Mouse (Mus musculus) CH12.LX (cell line): ENCODE measurements around the gene Anp32b. TPM values are rescaled to one million over a fixed set of nuclear protein-coding genes. Genes with fewer than 3 reads are reported as not detected.

Experiments used
- DNase-seq: peaks from one replicate; pipeline ENCODE4 v3.0.0-alpha.2; 2013; ENCODE audit errors: extremely low read depth
- H3K27ac ChIP-seq: 2 replicates; pipeline ENCODE4 v1.5.1; 2012; ENCODE audit warnings: low read depth, mild to moderate bottlenecking, control low read depth, moderate library complexity; ENCODE audit not compliant: insufficient read depth
- H3K27me3 ChIP-seq: replicated peaks from 2 replicates; pipeline ENCODE3; 2012; ENCODE audit warnings: inconsistent platforms
- H3K36me3 ChIP-seq, 2 experiments: replicated peaks in 1 of 2; 2 replicates each; pipeline versions ENCODE3 to v1.6.1; 2012; ENCODE audit warnings: inconsistent platforms in 1 of 2, low read length in 1 of 2, mild to moderate bottlenecking in 1 of 2, mixed read lengths in 1 of 2, moderate library complexity in 1 of 2; ENCODE audit not compliant: control insufficient read depth in 1 of 2, insufficient read depth in 1 of 2
- H3K4me1 ChIP-seq, 2 experiments: 2 replicates each; pipeline ENCODE4 v1.6.1; 2012; ENCODE audit warnings: inconsistent platforms in 1 of 2, moderate library complexity in 1 of 2; ENCODE audit not compliant: insufficient read depth in 2 of 2, control insufficient read depth in 1 of 2
- H3K4me2 ChIP-seq: 2 replicates; pipeline ENCODE4 v1.6.1; 2012; ENCODE audit warnings: low read depth, mild to moderate bottlenecking, control low read depth; ENCODE audit not compliant: poor library complexity, insufficient read depth, severe bottlenecking
- H3K4me3 ChIP-seq, 3 experiments: fragments of 150-350 bp in 1 of 3; sonication (generic) in 1 of 3; replicated peaks in 1 of 3; 2 replicates each; pipeline versions ENCODE3 to v1.5.1; 2011 to 2012; ENCODE audit warnings: low read depth in 2 of 3, low read length in 2 of 3, mild to moderate bottlenecking in 2 of 3, moderate library complexity in 2 of 3, control low read depth in 1 of 3, improper control_type of control experiment in 1 of 3, inconsistent platforms in 1 of 3, mixed read lengths in 1 of 3; ENCODE audit not compliant: poor library complexity in 1 of 3
- H3K79me2 ChIP-seq: replicated peaks from 2 replicates; pipeline ENCODE4 v1.6.1; 2012; ENCODE audit warnings: mild to moderate bottlenecking, moderate library complexity; ENCODE audit not compliant: control insufficient read depth, poor library complexity, insufficient read depth, severe bottlenecking; ENCODE audit errors: extremely low read depth
- H3K9ac ChIP-seq: 2 replicates; pipeline ENCODE4 v1.6.1; 2012; ENCODE audit warnings: low read depth, mild to moderate bottlenecking, control low read depth, moderate library complexity; ENCODE audit not compliant: insufficient read depth
- H3K9me3 ChIP-seq: replicated peaks from 2 replicates; pipeline ENCODE3; 2012; ENCODE audit warnings: low read length, inconsistent platforms, mixed read lengths
- BHLHE40 ChIP-seq: IDR thresholded peaks from 2 replicates; pipeline ENCODE4 v1.6.1; 2011; ENCODE audit warnings: mild to moderate bottlenecking, low read depth, low read length, improper control_type of control experiment
- CTCF ChIP-seq, 2 experiments: IDR thresholded peaks in 1 of 2; conservative IDR thresholded peaks in 1 of 2; 2 replicates each; pipeline ENCODE4 v1.5.1; 2011 to 2012; ENCODE audit warnings: low read depth in 2 of 2, low read length in 2 of 2, improper control_type of control experiment in 1 of 2, inconsistent platforms in 1 of 2, mild to moderate bottlenecking in 1 of 2, moderate library complexity in 1 of 2
- E2F4 ChIP-seq: IDR thresholded peaks from 2 replicates; pipeline ENCODE4 v1.6.1; 2011; ENCODE audit warnings: low read depth, low read length, improper control_type of control experiment; ENCODE audit not compliant: insufficient replicate concordance
- ETS1 ChIP-seq: conservative IDR thresholded peaks from 2 replicates; pipeline ENCODE4 v1.6.1; 2012; ENCODE audit warnings: low read depth, mild to moderate bottlenecking, inconsistent platforms, low read length, improper control_type of control experiment, moderate library complexity
- JUND ChIP-seq: conservative IDR thresholded peaks from 2 replicates; pipeline ENCODE4 v1.6.1; 2011; ENCODE audit warnings: low read depth, low read length, improper control_type of control experiment
- KAT2A ChIP-seq: IDR thresholded peaks from 2 replicates; pipeline ENCODE4 v1.6.1; 2012; ENCODE audit warnings: low read length, improper control_type of control experiment, inconsistent platforms; ENCODE audit not compliant: insufficient replicate concordance
- MEF2A ChIP-seq: IDR thresholded peaks from 2 replicates; pipeline ENCODE4 v1.6.1; 2014; ENCODE audit warnings: low read depth, mild to moderate bottlenecking, inconsistent platforms, low read length, improper control_type of control experiment, borderline replicate concordance
- MXI1 ChIP-seq: IDR thresholded peaks from 2 replicates; pipeline ENCODE4 v1.6.1; 2011; ENCODE audit warnings: mild to moderate bottlenecking, low read depth, low read length, improper control_type of control experiment
- NELFE ChIP-seq: IDR thresholded peaks from 2 replicates; pipeline ENCODE4 v1.6.1; 2011; ENCODE audit warnings: low read depth, low read length, improper control_type of control experiment
- POLR2AphosphoS2 ChIP-seq: IDR thresholded peaks from 2 replicates; pipeline ENCODE4 v1.6.1; 2011; ENCODE audit warnings: low read depth, low read length, improper control_type of control experiment
- UBTF ChIP-seq: IDR thresholded peaks from 2 replicates; pipeline ENCODE4 v1.6.1; 2012; ENCODE audit warnings: low read depth, mild to moderate bottlenecking, inconsistent platforms, low read length, improper control_type of control experiment, moderate library complexity
- ZKSCAN1 ChIP-seq: IDR thresholded peaks from 2 replicates; pipeline ENCODE4 v1.6.1; 2012; ENCODE audit warnings: low read depth, inconsistent platforms, low read length, improper control_type of control experiment, borderline replicate concordance
- ZMIZ1 ChIP-seq: IDR thresholded peaks from 2 replicates; pipeline ENCODE4 v1.6.1; 2012; ENCODE audit warnings: low read depth, mild to moderate bottlenecking, inconsistent platforms, low read length, improper control_type of control experiment
- dilution Hi-C: fragments of 300-500 bp; cut with MboI; formaldehyde crosslinking; loops from 2 replicates; pipeline ENCODE4 v1.14.3; 2020; ENCODE audit warnings: low sequenced_read_pairs; ENCODE audit not compliant: extremely low pct_unique_long_range_greater_than_20kb, extremely low pct_ligation_motif_present
- in situ Hi-C: fragments of 300-500 bp; cut with MboI; formaldehyde crosslinking; loops from 3 replicates; pipeline ENCODE4 v1.14.3; 2019; ENCODE audit warnings: low sequenced_read_pairs, low pct_ligation_motif_present, low pct_unique_long_range_greater_than_20kb, mixed read lengths
- polyA plus RNA-seq: library from polyadenylated mRNA; unstranded; fragments of >175 nt; gene quantifications from 2 replicates; pipeline ENCODE4 v1.2.1, GENCODE M21; 2012; ENCODE audit warnings: low read depth; ENCODE audit not compliant: insufficient read length
- total RNA-seq, 2 experiments: library from RNA; depleted of rRNA; stranded (reverse); fragments of 300-350 nt in 1 of 2; fragments of >200 nt in 1 of 2; gene quantifications; 2 replicates each; pipeline ENCODE4 v1.2.3; 2012 to 2014

Anp32b gene
- total and polyA plus RNA-seq, 3 experiments = 29.4 to 864 (median 37.5) TPM

DNA sequence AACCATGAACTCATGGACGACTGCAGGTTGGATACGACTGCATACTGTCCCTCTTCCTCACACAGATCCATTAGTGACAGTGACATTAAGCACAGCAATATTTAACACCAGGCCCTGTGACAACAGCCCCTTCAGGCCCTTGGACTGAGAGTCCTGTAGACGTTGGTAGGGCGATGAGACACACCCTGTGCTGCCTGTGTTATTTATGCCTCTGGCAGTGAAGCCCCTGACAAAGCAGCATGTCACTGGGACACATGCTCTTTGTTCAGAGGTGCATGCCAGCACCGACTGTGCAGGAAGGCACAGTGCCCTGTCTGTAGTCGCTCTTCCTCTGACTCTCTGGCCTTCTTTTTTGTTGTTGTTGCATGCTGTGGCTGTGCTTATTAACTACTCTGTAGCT lies 1.8 kb upstream of the Anp32b start:
- Histone ChIP-seq H3K27me3 (no peaks in the 10 kb centered on the region), H3K36me3 (no peaks in the 10 kb centered on the region), H3K27ac (no peak overlapping the region), H3K9me3 (no peaks in the 10 kb centered on the region), H3K4me3 (no peak overlapping the region), H3K4me2 (no peak overlapping the region), H3K4me1 (peaks cover 7 to 27% of the 10 kb centered on the region in 2 experiments), H3K9ac (no peak overlapping the region), H3K79me2 (peaks cover 22% of the 10 kb centered on the region)
- TF ChIP-seq POLR2AphosphoS2 = no peak
- TF ChIP-seq NELFE = no peak
- no peak for TF ChIP-seq CTCF (conservative IDR thresholded peaks at IDR 0.05 in 1 of 2, IDR thresholded peaks at IDR 0.05 in 1 of 2; ENCODE audit: low read depth in 2 of 2, low read length in 2 of 2)
- TF ChIP-seq KAT2A = no peak
- TF ChIP-seq ZKSCAN1 = no peak
- DNase-seq = no peak
- dilution Hi-C loops (no loop called here), in situ Hi-C loops (loop anchor here (5.0 kb wide), 1 partner anchor 57 kb away; no protein-coding TSS in a partner anchor)

- no peak for DNase-seq
- Histone ChIP-seq H3K9me3 (no peaks in the 10 kb centered on the region), H3K4me3 (peak overlapping the region in 2 of 3 experiments; percentile 52 to 80), H3K27ac (peak overlapping the region; percentile 80), H3K79me2 (peaks cover 33% of the 10 kb centered on the region), H3K36me3 (peaks cover 0 to 3% of the 10 kb centered on the region in 2 experiments)
- dilution Hi-C loops = no loop called here
- TF ChIP-seq MEF2A = no peak
- no peak for TF ChIP-seq ZMIZ1
- no peak for TF ChIP-seq E2F4
- no peak for TF ChIP-seq ETS1
- no peak for TF ChIP-seq JUND
- no peak for TF ChIP-seq BHLHE40
- TF ChIP-seq, all 38 proteins: peak for 0
- peak overlapping the region; percentile 69 for H3K4me2 ChIP-seq
- in situ Hi-C loops = no loop called here
- H3K4me1 ChIP-seq = peaks cover 8 to 36% of the 10 kb centered on the region in 2 experiments
- no peaks in the 10 kb centered on the region for H3K27me3 ChIP-seq
- H3K9ac ChIP-seq = peak overlapping the region; percentile 76
Measured at GRCm38 (mm10) chr4:46450020-46450518, 633 bp upstream of the Anp32b start.

DNA sequence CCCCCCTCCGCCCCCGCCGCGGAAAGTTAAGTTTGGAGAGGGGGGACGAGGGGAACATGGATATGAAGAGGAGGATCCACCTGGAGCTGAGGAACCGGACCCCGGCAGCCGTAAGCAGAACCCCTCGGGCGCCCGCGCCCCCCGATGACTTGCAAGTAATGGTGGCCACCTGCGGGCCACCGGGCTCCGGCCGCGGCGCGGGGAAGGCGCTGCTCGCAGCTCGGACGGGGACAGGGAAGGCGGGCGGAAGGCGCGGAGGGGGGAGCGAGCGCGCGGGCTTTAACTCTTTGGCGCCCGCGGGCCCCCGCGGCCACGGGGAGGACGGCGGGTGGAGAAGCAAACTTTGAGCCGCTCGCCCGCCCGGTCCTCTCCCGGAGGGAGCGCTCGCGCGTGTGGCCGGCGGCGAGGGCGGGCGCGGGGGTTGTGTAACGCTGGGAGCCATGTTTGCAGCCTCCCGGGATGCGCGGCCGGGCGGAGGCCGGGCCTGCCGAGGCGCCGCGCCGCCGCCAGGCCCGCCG lies 597 bp downstream of the Anp32b start:
- Histone ChIP-seq H3K4me1 (peaks cover 12 to 38% of the 10 kb centered on the region in 2 experiments), H3K36me3 (peaks cover 0 to 14% of the 10 kb centered on the region in 2 experiments), H3K9ac (peak overlapping the region; percentile 100)
- TF ChIP-seq MXI1 (no peak; the same call in 1 of the 2 replicates), UBTF (0 out of 2 replicates have a peak, but pooled peaks have one; percentile 67), MEF2A (no peak)
- TF ChIP-seq, all 38 proteins: peak for 1
- Histone ChIP-seq H3K27ac (peak overlapping the region; percentile 93), H3K79me2 (peaks cover 46% of the 10 kb centered on the region), H3K9me3 (no peaks in the 10 kb centered on the region), H3K27me3 (no peaks in the 10 kb centered on the region), H3K4me3 (peak overlapping the region; percentile 61 to 96 (median 80)), H3K4me2 (no peak overlapping the region)
- dilution Hi-C loops = no loop called here
- in situ Hi-C loops = no loop called here
- no peak for DNase-seq
